Mouse (Mus musculus) right cerebral cortex, adult 18-20 months (tissue): Measurements from ENCODE around the gene Plin5.

ENCODE experiments used
- DNase-seq: peaks from one replicate; pipeline ENCODE4 v3.0.0; 2022; ENCODE audit warnings: mixed read lengths

Plin5 gene

GRCm38 (mm10) chr17:56117251-56117710, at the start of gene Plin5:
TSS of gene Plin5 (minus strand) at chr17:56117596.
- DNase-seq, result peak; percentile 61

GRCm38 (mm10) chr17:56165671-56166070, 48.3 kb upstream of the Plin5 start:
- no peak for DNase-seq

GRCm38 (mm10) chr17:56164510-56164909, 47.1 kb upstream of the Plin5 start:
- no peak for DNase-seq

- DNase-seq, result no peak
Observed at GRCm38 (mm10) chr17:56163523-56164102, 46.2 kb upstream of the Plin5 start.

- DNase-seq, result peak; percentile 97
Observed at GRCm38 (mm10) chr17:56162231-56162774, 44.9 kb upstream of the Plin5 start, which contains the start of gene Tnfaip8l1. TSS of gene Tnfaip8l1 (plus strand) at chr17:56162477.

- DNase-seq, result peak; percentile 58
Observed at GRCm38 (mm10) chr17:56159729-56160128, 42.3 kb upstream of the Plin5 start.

GRCm38 (mm10) chr17:56153643-56154042, 36.2 kb upstream of the Plin5 start:
- no peak for DNase-seq

- no peak for DNase-seq
Observed at GRCm38 (mm10) chr17:56149897-56150296, 32.5 kb upstream of the Plin5 start.

GRCm38 (mm10) chr17:56148790-56149618, 31.6 kb upstream of the Plin5 start:
- no peak for DNase-seq

- DNase-seq, result no peak
Observed at GRCm38 (mm10) chr17:56148280-56148679, 30.9 kb upstream of the Plin5 start.

GRCm38 (mm10) chr17:56147420-56147819, 30.0 kb upstream of the Plin5 start:
- DNase-seq, result no peak

GRCm38 (mm10) chr17:56146131-56146530, 28.7 kb upstream of the Plin5 start:
- no peak for DNase-seq

- no peak for DNase-seq
Observed at GRCm38 (mm10) chr17:56144546-56144945, 27.1 kb upstream of the Plin5 start.

- DNase-seq, result peak; percentile 59
Observed at GRCm38 (mm10) chr17:56141702-56142605, 24.6 kb upstream of the Plin5 start.

GRCm38 (mm10) chr17:56139858-56140595, 22.6 kb upstream of the Plin5 start, which contains the start of gene Sema6b:
TSS of gene Sema6b (minus strand) at chr17:56140343.
- peak; percentile 85 for DNase-seq

- peak; percentile 63 for DNase-seq
Observed at GRCm38 (mm10) chr17:56139355-56139754, 22.0 kb upstream of the Plin5 start.

- no peak for DNase-seq
Observed at GRCm38 (mm10) chr17:56137839-56138613, 20.6 kb upstream of the Plin5 start.

- DNase-seq, result no peak
Observed at GRCm38 (mm10) chr17:56136558-56136957, 19.2 kb upstream of the Plin5 start.

- DNase-seq, result peak; percentile 54
Observed at GRCm38 (mm10) chr17:56134463-56134971, 17.1 kb upstream of the Plin5 start.

- no peak for DNase-seq
Observed at GRCm38 (mm10) chr17:56133457-56134363, 16.3 kb upstream of the Plin5 start.
